Mouse (Mus musculus) lung, postnatal 0 days (tissue): Measurements from ENCODE around the gene Actn2. TPM values are rescaled to one million over a fixed set of nuclear protein-coding genes. Genes with fewer than 3 reads are reported as not detected.

Experiments used
- ATAC-seq: fragments of 200-750 bp; cut with Nextera tagmentation; 2 replicates; pipeline ENCODE4 v1.8.0; 2017; ENCODE audit warnings: moderate library complexity
- DNase-seq: peaks from one replicate; pipeline ENCODE4 v3.0.0-alpha.2; 2016; ENCODE audit warnings: low spot score
- H3K27ac ChIP-seq: fragments of 300-500 bp; sonication (generic); 2 replicates; pipeline ENCODE4 v1.5.1; 2014; ENCODE audit warnings: antibody characterized with exemption, mild to moderate bottlenecking, low read length, mixed read lengths
- H3K27me3 ChIP-seq: fragments of 300-500 bp; sonication (generic); replicated peaks from 2 replicates; pipeline ENCODE4 v1.6.1; 2014; ENCODE audit warnings: low read length, mixed read lengths; ENCODE audit not compliant: insufficient read depth
- H3K36me3 ChIP-seq: fragments of 300-500 bp; sonication (generic); 2 replicates; pipeline ENCODE4 v1.6.1; 2014; ENCODE audit warnings: low read length, mixed read lengths; ENCODE audit not compliant: insufficient read depth
- H3K4me1 ChIP-seq: fragments of 300-500 bp; sonication (generic); 2 replicates; pipeline ENCODE4 v1.6.1; 2014; ENCODE audit warnings: antibody characterized with exemption, low read depth, low read length, mixed read lengths; ENCODE audit not compliant: insufficient read depth
- H3K4me2 ChIP-seq: fragments of 300-500 bp; sonication (generic); replicated peaks from 2 replicates; pipeline ENCODE4 v1.6.1; 2014; ENCODE audit warnings: low read depth, mild to moderate bottlenecking, low read length, moderate library complexity, mixed read lengths
- H3K4me3 ChIP-seq: fragments of 300-500 bp; sonication (generic); 2 replicates; pipeline ENCODE4 v1.5.1; 2014; ENCODE audit warnings: low read depth, low read length
- H3K9ac ChIP-seq: fragments of 300-500 bp; sonication (generic); replicated peaks from 2 replicates; pipeline ENCODE4 v1.6.1; 2014; ENCODE audit warnings: low read depth, mild to moderate bottlenecking
- H3K9me3 ChIP-seq: fragments of 300-500 bp; sonication (generic); 2 replicates; pipeline ENCODE4 v1.6.1; 2016; ENCODE audit warnings: low read length, mixed read lengths
- CTCF ChIP-seq: IDR thresholded peaks from 2 replicates; pipeline ENCODE4 v1.5.1; 2016; ENCODE audit warnings: antibody characterized with exemption, mild to moderate bottlenecking
- EP300 ChIP-seq: IDR thresholded peaks from 2 replicates; pipeline ENCODE4 v1.6.1; 2016; ENCODE audit warnings: antibody characterized with exemption, mild to moderate bottlenecking, control low read depth
- WGBS: fragments of 180-500 bp; shearing (Covaris S2); extraction: QIAGEN DNeasy Blood & Tissue Kit; methylation state at CpG from one replicate; pipeline ENCODE4 v1.1.7; 2014; 5-methylcytosine and 5-hydroxymethylcytosine counted together
- polyA plus RNA-seq: library from polyadenylated mRNA; unstranded; fragments of >200 nt; fragmentation: Nextera tagmentation; extraction: Ambion mirVana; gene quantifications from 2 replicates; pipeline ENCODE4 v1.2.1, GENCODE M21; 2015

Gene Actn2
- polyA plus RNA-seq, 1 experiment from 2014 or later: 16.1 TPM

DNA sequence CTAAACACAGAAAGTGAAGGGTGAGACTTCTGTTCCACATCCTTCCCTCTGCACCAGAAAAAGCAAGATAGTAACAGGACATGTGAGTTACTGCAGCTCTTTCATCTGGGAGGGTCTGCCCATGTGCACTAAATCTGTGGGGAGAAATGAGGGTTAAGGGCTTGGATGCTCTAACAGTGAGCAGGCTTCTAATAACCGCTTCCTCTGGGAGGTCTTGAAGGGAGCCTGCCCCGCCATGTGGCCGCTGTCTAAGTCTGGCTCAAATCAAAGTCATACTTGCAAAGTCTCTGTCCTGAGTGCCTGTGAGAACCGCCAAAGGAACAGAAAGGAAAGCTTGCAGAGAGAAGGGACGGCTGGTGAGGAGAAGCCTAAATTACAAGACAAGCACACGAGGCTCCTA is 42.8 kb downstream of the Actn2 start:
- H3K27ac ChIP-seq: no peak overlapping the region
- H3K4me1 ChIP-seq: no peaks in the 10 kb centered on the region
- H3K4me3 ChIP-seq: no peak overlapping the region
- no peaks in the 10 kb centered on the region for H3K27me3 ChIP-seq
- TF ChIP-seq CTCF (no peak), EP300 (no peak)
- DNase-seq: no peak
- no peaks in the 10 kb centered on the region for H3K36me3 ChIP-seq
- H3K9ac ChIP-seq: no peak overlapping the region
- H3K4me2 ChIP-seq: no peak overlapping the region
- WGBS: 71% methylated on average over 6 of the region's 6 CpGs
- ATAC-seq: no peak
- no peaks in the 10 kb centered on the region for H3K9me3 ChIP-seq

DNA sequence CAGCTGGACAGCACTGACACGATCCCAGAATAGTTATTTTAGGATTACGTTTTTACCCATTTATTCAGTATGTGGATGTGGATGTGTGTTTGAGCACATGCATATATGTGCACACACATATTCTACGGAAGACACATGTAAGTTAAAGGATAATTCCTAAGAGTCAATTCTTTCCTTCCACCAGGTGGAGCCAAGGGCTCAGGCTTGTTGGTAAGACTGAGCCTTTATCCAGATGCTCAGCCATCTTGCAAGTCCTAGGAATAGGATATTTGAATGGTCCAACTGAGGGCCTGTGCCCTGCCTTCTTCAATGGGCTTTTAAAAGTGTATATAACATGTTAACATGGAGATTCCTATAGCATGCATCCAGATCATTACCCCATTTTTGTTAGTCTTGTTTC is 43.9 kb downstream of the Actn2 start:
- Histone ChIP-seq H3K4me1 (no peaks in the 10 kb centered on the region), H3K4me2 (no peak overlapping the region), H3K27ac (no peak overlapping the region), H3K4me3 (no peak overlapping the region), H3K9me3 (no peaks in the 10 kb centered on the region), H3K27me3 (no peaks in the 10 kb centered on the region), H3K9ac (no peak overlapping the region), H3K36me3 (no peaks in the 10 kb centered on the region)
- WGBS: 78% methylated on average over 3 of the region's 3 CpGs
- peak; percentile 37; the same call in 1 of the 2 replicates for ATAC-seq
- peak; percentile 72 for TF ChIP-seq CTCF
- no peak for TF ChIP-seq EP300
- peak; percentile 58 for DNase-seq

DNA sequence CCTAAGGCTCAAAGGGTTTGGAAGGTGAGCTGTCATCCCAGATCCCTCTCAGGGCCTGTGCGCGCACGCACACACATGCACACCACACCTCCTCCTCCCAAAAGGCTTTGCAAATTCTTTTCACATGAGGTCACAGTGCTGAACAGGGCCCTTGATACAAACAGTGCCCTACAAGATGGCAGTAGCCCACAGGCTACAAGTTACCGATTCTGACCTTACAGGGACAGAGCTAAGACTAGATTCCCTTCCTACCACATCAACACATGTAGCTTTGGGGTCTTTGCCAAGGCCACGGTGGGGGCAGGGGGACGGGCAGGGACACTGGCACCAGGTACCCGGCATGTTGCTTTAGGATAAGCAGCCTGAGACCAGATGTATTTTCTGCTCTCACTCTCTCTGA is 46.8 kb downstream of the Actn2 start:
- Histone ChIP-seq H3K27me3 (no peaks in the 10 kb centered on the region), H3K9ac (no peak overlapping the region), H3K27ac (no peak overlapping the region), H3K4me3 (no peak overlapping the region), H3K4me1 (no peaks in the 10 kb centered on the region), H3K4me2 (no peak overlapping the region), H3K9me3 (no peaks in the 10 kb centered on the region), H3K36me3 (no peaks in the 10 kb centered on the region)
- ATAC-seq: peak; percentile 73
- TF ChIP-seq CTCF (no peak), EP300 (no peak)
- 64% methylated on average over 7 of the region's 7 CpGs for WGBS
- DNase-seq: no peak

DNA sequence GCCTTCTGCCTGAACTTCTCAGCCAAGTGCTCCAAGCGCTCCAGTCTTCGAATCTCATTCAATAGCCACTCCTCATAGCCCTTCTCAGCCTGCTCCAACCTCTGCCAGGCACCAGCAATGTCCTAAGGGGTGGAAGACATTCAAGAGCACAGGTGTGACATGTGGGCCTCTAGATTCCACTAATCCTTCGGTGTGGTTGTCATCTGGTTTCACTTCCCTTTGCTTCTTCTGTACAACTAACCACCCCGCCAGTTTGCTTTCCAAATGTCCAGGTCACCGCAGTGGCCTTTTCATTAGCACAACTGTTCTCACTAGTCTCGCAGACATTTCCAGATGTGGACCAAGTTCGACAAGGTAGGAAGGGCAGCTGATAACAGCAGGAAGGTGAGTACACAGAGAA is 49.9 kb downstream of the Actn2 start:
- DNase-seq (no peak), ATAC-seq (no peak)
- TF ChIP-seq CTCF (no peak), EP300 (no peak)
- Histone ChIP-seq H3K4me1 (no peaks in the 10 kb centered on the region), H3K27me3 (no peaks in the 10 kb centered on the region), H3K9me3 (no peaks in the 10 kb centered on the region), H3K4me2 (no peak overlapping the region), H3K4me3 (no peak overlapping the region), H3K27ac (no peak overlapping the region), H3K9ac (no peak overlapping the region), H3K36me3 (no peaks in the 10 kb centered on the region)
- 89% methylated on average over 7 of the region's 7 CpGs for WGBS

DNA sequence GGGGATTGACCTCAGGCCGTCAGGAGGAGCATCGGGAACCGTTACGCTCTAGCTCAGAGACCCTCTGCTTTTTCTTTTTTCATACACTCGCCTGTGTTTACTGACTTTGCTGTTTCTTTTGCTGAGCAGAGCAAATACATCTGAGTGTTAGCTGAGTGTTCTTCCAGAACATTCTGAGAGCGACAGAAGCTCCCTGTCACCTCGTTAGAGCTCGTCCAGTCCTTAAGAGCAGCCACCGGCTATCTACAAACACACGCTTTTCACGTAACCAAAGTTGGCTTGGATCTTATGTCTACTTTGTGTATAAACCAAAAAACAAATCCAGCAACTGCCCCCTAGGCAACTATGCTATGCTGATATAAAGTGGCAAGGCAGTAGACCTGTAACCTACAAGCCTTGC is 56.0 kb downstream of the Actn2 start:
- Histone ChIP-seq H3K4me1 (no peaks in the 10 kb centered on the region), H3K9ac (no peak overlapping the region), H3K4me2 (no peak overlapping the region), H3K4me3 (no peak overlapping the region), H3K36me3 (no peaks in the 10 kb centered on the region), H3K27me3 (no peaks in the 10 kb centered on the region), H3K27ac (peak overlapping the region; percentile 80), H3K9me3 (no peaks in the 10 kb centered on the region)
- peak; percentile 90 for ATAC-seq
- peak; percentile 88 for DNase-seq
- 43% methylated on average over 11 of the region's 11 CpGs for WGBS
- 0 out of 2 replicates have a peak, but pooled peaks have one; percentile 2 for TF ChIP-seq CTCF
- peak; percentile 43; the same call in 1 of the 2 replicates for TF ChIP-seq EP300

DNA sequence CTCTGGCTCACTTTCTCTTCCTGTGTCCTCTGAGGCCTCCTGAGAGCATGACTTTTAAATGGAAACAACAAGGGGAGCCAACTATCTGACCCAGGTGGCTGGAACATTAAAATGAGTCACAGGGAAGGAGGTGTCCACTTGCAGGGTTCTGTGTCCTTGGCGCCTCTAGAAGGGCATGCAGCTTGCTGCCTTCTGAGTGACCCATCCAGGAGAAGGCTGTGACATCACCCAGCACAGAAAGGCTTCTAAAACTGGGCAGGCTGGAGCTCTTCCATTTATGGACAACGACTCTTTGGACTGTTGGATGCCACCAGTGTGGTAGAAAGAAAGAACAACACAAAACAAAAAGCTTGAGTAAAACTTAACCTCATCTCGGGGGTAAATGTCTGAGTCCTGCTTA is 56.7 kb downstream of the Actn2 start:
- DNase-seq (peak; percentile 70), ATAC-seq (peak; percentile 82)
- Histone ChIP-seq H3K36me3 (no peaks in the 10 kb centered on the region), H3K9ac (no peak overlapping the region), H3K27me3 (no peaks in the 10 kb centered on the region), H3K4me2 (no peak overlapping the region), H3K27ac (peak overlapping the region; percentile 80), H3K4me1 (no peaks in the 10 kb centered on the region), H3K4me3 (no peak overlapping the region), H3K9me3 (no peaks in the 10 kb centered on the region)
- TF ChIP-seq CTCF (no peak), EP300 (0 out of 2 replicates have a peak, but pooled peaks have one; percentile 19)
- WGBS: 64% methylated on average over 3 of the region's 3 CpGs

DNA sequence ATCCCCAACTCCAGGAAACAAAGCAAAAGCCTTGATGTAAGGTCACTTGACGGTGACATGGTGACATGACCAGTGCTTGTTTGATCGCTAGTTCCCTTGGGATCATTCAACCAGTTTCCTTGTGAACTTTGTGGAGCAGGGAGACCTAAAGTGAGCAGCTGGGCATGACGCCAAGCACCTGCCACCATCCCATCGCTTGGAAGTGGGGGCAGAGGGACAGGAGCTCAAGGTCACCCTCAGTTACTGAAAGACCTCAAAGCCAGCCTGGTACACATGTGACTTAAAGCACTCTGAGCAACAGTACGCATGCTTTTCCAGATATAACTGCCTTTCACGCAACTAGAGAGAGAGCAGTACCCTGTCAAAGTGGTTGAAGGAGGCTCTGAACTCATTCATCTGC is 65.8 kb downstream of the Actn2 start:
- no peak for ATAC-seq
- H3K27me3 ChIP-seq: no peaks in the 10 kb centered on the region
- no peak overlapping the region for H3K4me3 ChIP-seq
- no peak overlapping the region for H3K4me2 ChIP-seq
- H3K4me1 ChIP-seq: no peaks in the 10 kb centered on the region
- no peaks in the 10 kb centered on the region for H3K36me3 ChIP-seq
- H3K9ac ChIP-seq: no peak overlapping the region
- no peak overlapping the region for H3K27ac ChIP-seq
- DNase-seq: no peak
- no peaks in the 10 kb centered on the region for H3K9me3 ChIP-seq
- WGBS: 70% methylated on average over 6 of the region's 6 CpGs
- TF ChIP-seq CTCF (no peak), EP300 (no peak)
